Mouse (Mus musculus) liver, embryonic 16.5 days (tissue): ENCODE results near the gene Krt86. TPM values are rescaled to one million over a fixed set of nuclear protein-coding genes. Genes with fewer than 3 reads are reported as not detected.
A peak's percentile ranks its signal among the peaks of the same experiment; 100 is the strongest.

ENCODE experiments used
- ATAC-seq: fragments of 200-750 bp; cut with Nextera tagmentation; 2 replicates; pipeline ENCODE4 v1.8.0; 2017; ENCODE audit warnings: low read depth, mild to moderate bottlenecking, moderate number of reproducible peaks, moderate library complexity
- H3K27ac ChIP-seq: fragments of 300-500 bp; sonication (generic); 2 replicates; pipeline ENCODE4 v1.5.1; 2014; ENCODE audit warnings: mild to moderate bottlenecking, low read length
- H3K27me3 ChIP-seq: fragments of 300-500 bp; sonication (generic); 2 replicates; pipeline ENCODE4 v1.6.1; 2014; ENCODE audit warnings: low read depth, low read length, mixed read lengths; ENCODE audit not compliant: control insufficient read depth, insufficient read depth
- H3K36me3 ChIP-seq: fragments of 300-500 bp; sonication (generic); 2 replicates; pipeline ENCODE4 v1.6.1; 2014; ENCODE audit warnings: mild to moderate bottlenecking; ENCODE audit not compliant: control insufficient read depth, insufficient read depth
- H3K4me1 ChIP-seq: fragments of 300-500 bp; sonication (generic); 2 replicates; pipeline ENCODE4 v1.6.1; 2014; ENCODE audit warnings: low read depth, low read length, mixed read lengths; ENCODE audit not compliant: control insufficient read depth
- H3K4me2 ChIP-seq: fragments of 300-500 bp; sonication (generic); 2 replicates; pipeline ENCODE4 v1.6.1; 2014; ENCODE audit warnings: low read depth, low read length, mixed read lengths
- H3K4me3 ChIP-seq: fragments of 300-500 bp; sonication (generic); 2 replicates; pipeline ENCODE4 v1.5.1; 2014; ENCODE audit warnings: low read depth, mild to moderate bottlenecking, low read length
- H3K9ac ChIP-seq: fragments of 300-500 bp; sonication (generic); 2 replicates; pipeline ENCODE4 v1.6.1; 2014; ENCODE audit warnings: low read depth, low read length
- H3K9me3 ChIP-seq: fragments of 300-500 bp; sonication (generic); replicated peaks from 2 replicates; pipeline ENCODE4 v1.6.1; 2016; ENCODE audit warnings: low read length; ENCODE audit not compliant: control insufficient read depth
- WGBS: fragments of 180-500 bp; shearing (Covaris S2); extraction: QIAGEN DNeasy Blood & Tissue Kit; methylation state at CpG from one replicate; pipeline ENCODE4 v1.1.7; 2014; ENCODE audit not compliant: insufficient replicate concordance; 5-methylcytosine and 5-hydroxymethylcytosine counted together
- polyA plus RNA-seq: library from polyadenylated mRNA; unstranded; fragments of >200 nt; fragmentation: Nextera tagmentation; extraction: Ambion mirVana; gene quantifications from 2 replicates; pipeline ENCODE4 v1.2.1, GENCODE M21; 2015

Krt86 gene
- polyA plus RNA-seq, result not detected in 2 replicates

GRCm38 (mm10) chr15:101472952-101473528, at the start of gene Krt86:
Gene Krt86, plus strand, starts transcription at chr15:101473478.
- Histone ChIP-seq H3K9me3 (no peaks in the 10 kb centered on the region), H3K4me2 (no peak within 1 kb of the TSS), H3K27me3 (no peaks in the 10 kb centered on the region; the same call in 1 of the 2 replicates), H3K4me1 (no peaks in the 10 kb centered on the region), H3K27ac (no peak within 1 kb of the TSS), H3K4me3 (no peak within 1 kb of the TSS), H3K36me3 (no peaks in the 10 kb centered on the region), H3K9ac (no peak within 1 kb of the TSS)
- ATAC-seq, result no peak
- 21% methylated on average over 10 of the region's 10 CpGs for WGBS

- Histone ChIP-seq H3K4me2 (no peak overlapping the region), H3K9me3 (no peaks in the 10 kb centered on the region), H3K9ac (no peak overlapping the region), H3K27ac (no peak overlapping the region), H3K4me3 (no peak overlapping the region), H3K27me3 (no peaks in the 10 kb centered on the region), H3K36me3 (no peaks in the 10 kb centered on the region), H3K4me1 (no peaks in the 10 kb centered on the region)
- no peak for ATAC-seq
- WGBS, result 18% methylated on average over 5 of the region's 5 CpGs
Observed at GRCm38 (mm10) chr15:101424914-101425313, 48.4 kb upstream of the Krt86 start.

- Histone ChIP-seq H3K9me3 (no peaks in the 10 kb centered on the region), H3K4me1 (no peaks in the 10 kb centered on the region), H3K27me3 (peaks cover 26% of the 10 kb centered on the region), H3K4me3 (no peak overlapping the region), H3K4me2 (no peak overlapping the region), H3K9ac (no peak overlapping the region), H3K27ac (no peak overlapping the region), H3K36me3 (no peaks in the 10 kb centered on the region)
- no peak for ATAC-seq
- 73% methylated on average over 7 of the region's 7 CpGs for WGBS
Observed at GRCm38 (mm10) chr15:101436611-101437010, 36.7 kb upstream of the Krt86 start.

- Histone ChIP-seq H3K27ac (no peak within 1 kb of the TSS), H3K4me1 (no peaks in the 10 kb centered on the region), H3K9me3 (no peaks in the 10 kb centered on the region), H3K36me3 (no peaks in the 10 kb centered on the region), H3K4me2 (no peak within 1 kb of the TSS), H3K4me3 (no peak within 1 kb of the TSS), H3K27me3 (peaks cover 26% of the 10 kb centered on the region), H3K9ac (no peak within 1 kb of the TSS)
- 4% methylated on average over 34 of the region's 34 CpGs for WGBS
- no peak for ATAC-seq
Observed at GRCm38 (mm10) chr15:101438555-101438954, 34.7 kb upstream of the Krt86 start, which contains the start of gene Krt87. Gene Krt87, minus strand, starts transcription at chr15:101438804.

GRCm38 (mm10) chr15:101440837-101441236, 32.4 kb upstream of the Krt86 start:
- no peaks in the 10 kb centered on the region for H3K4me1 ChIP-seq
- WGBS, result 59% methylated on average over 4 of the region's 4 CpGs
- no peak overlapping the region for H3K4me2 ChIP-seq
- H3K4me3 ChIP-seq, result no peak overlapping the region
- no peak overlapping the region for H3K27ac ChIP-seq
- H3K36me3 ChIP-seq, result no peaks in the 10 kb centered on the region
- H3K9ac ChIP-seq, result no peak overlapping the region
- H3K9me3 ChIP-seq, result no peaks in the 10 kb centered on the region
- ATAC-seq, result no peak
- peaks cover 26% of the 10 kb centered on the region for H3K27me3 ChIP-seq

- H3K27me3 ChIP-seq, result no peaks in the 10 kb centered on the region
- ATAC-seq, result no peak
Observed at GRCm38 (mm10) chr15:101446572-101446971, 26.7 kb upstream of the Krt86 start.

GRCm38 (mm10) chr15:101447444-101447843, 25.8 kb upstream of the Krt86 start, which contains the start of gene Krt88:
Gene Krt88, plus strand, starts transcription at chr15:101447744.
- H3K4me3 ChIP-seq, result no peak within 1 kb of the TSS
- no peaks in the 10 kb centered on the region for H3K4me1 ChIP-seq
- no peaks in the 10 kb centered on the region for H3K27me3 ChIP-seq
- 42% methylated on average over 2 of the region's 2 CpGs for WGBS
- ATAC-seq, result no peak
- no peak within 1 kb of the TSS for H3K27ac ChIP-seq
- no peaks in the 10 kb centered on the region for H3K9me3 ChIP-seq
- no peak within 1 kb of the TSS for H3K4me2 ChIP-seq
- H3K9ac ChIP-seq, result no peak within 1 kb of the TSS
- H3K36me3 ChIP-seq, result no peaks in the 10 kb centered on the region

More at GRCm38 (mm10) chr15:101446572-101446971, 26.7 kb upstream of the Krt86 start:
- H3K9ac ChIP-seq, result no peak overlapping the region
- H3K4me1 ChIP-seq, result no peaks in the 10 kb centered on the region
- H3K27ac ChIP-seq, result no peak overlapping the region
- no peak overlapping the region for H3K4me3 ChIP-seq
- no peaks in the 10 kb centered on the region for H3K36me3 ChIP-seq
- 55% methylated on average over 11 of the region's 11 CpGs for WGBS
- H3K4me2 ChIP-seq, result no peak overlapping the region
- no peaks in the 10 kb centered on the region for H3K9me3 ChIP-seq

GRCm38 (mm10) chr15:101453093-101453736, 20.1 kb upstream of the Krt86 start:
- ATAC-seq, result 0 out of 2 replicates have a peak, but pooled peaks have one; percentile 39
- H3K4me1 ChIP-seq, result no peaks in the 10 kb centered on the region

GRCm38 (mm10) chr15:101454774-101455173, 18.5 kb upstream of the Krt86 start:
- no peak overlapping the region for H3K4me3 ChIP-seq
- H3K36me3 ChIP-seq, result no peaks in the 10 kb centered on the region
- no peak overlapping the region for H3K9ac ChIP-seq
- H3K27me3 ChIP-seq, result no peaks in the 10 kb centered on the region
- 62% methylated on average over 8 of the region's 8 CpGs for WGBS
- H3K4me1 ChIP-seq, result no peaks in the 10 kb centered on the region
- no peaks in the 10 kb centered on the region for H3K9me3 ChIP-seq
- H3K27ac ChIP-seq, result no peak overlapping the region
- ATAC-seq, result no peak
- no peak overlapping the region for H3K4me2 ChIP-seq

More at GRCm38 (mm10) chr15:101453093-101453736, 20.1 kb upstream of the Krt86 start:
- H3K27me3 ChIP-seq, result no peaks in the 10 kb centered on the region
- no peak overlapping the region for H3K4me2 ChIP-seq
- no peak overlapping the region for H3K27ac ChIP-seq
- H3K36me3 ChIP-seq, result no peaks in the 10 kb centered on the region
- H3K9ac ChIP-seq, result no peak overlapping the region
- no peak overlapping the region for H3K4me3 ChIP-seq
- 8% methylated on average over 13 of the region's 13 CpGs for WGBS
- no peaks in the 10 kb centered on the region for H3K9me3 ChIP-seq
